Mouse (Mus musculus): ENCODE measurements around the gene Prelid3b. TPM values are rescaled to one million over a fixed set of nuclear protein-coding genes. Genes with fewer than 3 reads are reported as not detected.
A peak's percentile ranks its signal among the peaks of the same experiment; 100 is the strongest.

Gene Prelid3b
- polyA plus RNA-seq, 1 experiment, result 36.2 TPM

- Histone ChIP-seq H3K4me1 (ENCODE audit: control insufficient read depth, insufficient read depth, insufficient read length, low read length) (no peaks in the 10 kb centered on the region), H3K27ac (ENCODE audit: insufficient read depth, low read depth, low read length) (no peak overlapping the region), H3K4me3 (ENCODE audit: low read depth, low read length) (no peak overlapping the region), H3K36me3 (ENCODE audit: control insufficient read depth, insufficient read depth, low read length) (peaks cover 23% of the 10 kb centered on the region), H3K27me3 (ENCODE audit: control insufficient read depth, insufficient read depth, low read length) (no peaks in the 10 kb centered on the region)
- TF ChIP-seq CTCF (IDR thresholded peaks at IDR 0.05; ENCODE audit: extremely low read depth, insufficient read length, insufficient replicate concordance, low read depth, low read length), result no peak
- no peak for TF ChIP-seq POLR2A (IDR thresholded peaks at IDR 0.05; ENCODE audit: low read depth, low read length)
- WGBS, result 40% methylated on average over 2 of the region's 2 CpGs
These were observed 13.5 kb downstream of the Prelid3b start for GRCm38 (mm10) chr2:174459365-174459764.

GRCm38 (mm10) chr2:174453681-174454080, 19.2 kb downstream of the Prelid3b start:
- no peak overlapping the region for H3K27ac ChIP-seq (ENCODE audit: insufficient read depth, low read depth, low read length)
- TF ChIP-seq POLR2A (IDR thresholded peaks at IDR 0.05; ENCODE audit: low read depth, low read length) (no peak), CTCF (IDR thresholded peaks at IDR 0.05; ENCODE audit: extremely low read depth, insufficient read length, insufficient replicate concordance, low read depth, low read length) (peak; percentile 53; the same call in 1 of the 2 replicates)
- WGBS, result 61% methylated on average over 7 of the region's 7 CpGs
- H3K4me3 ChIP-seq (ENCODE audit: low read depth, low read length), result no peak overlapping the region
- H3K27me3 ChIP-seq (ENCODE audit: control insufficient read depth, insufficient read depth, low read length), result no peaks in the 10 kb centered on the region
- H3K36me3 ChIP-seq (ENCODE audit: control insufficient read depth, insufficient read depth, low read length), result no peaks in the 10 kb centered on the region
- no peaks in the 10 kb centered on the region for H3K4me1 ChIP-seq (ENCODE audit: control insufficient read depth, insufficient read depth, insufficient read length, low read length)

- 72% methylated on average over 4 of the region's 4 CpGs for WGBS
- no peaks in the 10 kb centered on the region for H3K4me1 ChIP-seq (ENCODE audit: control insufficient read depth, insufficient read depth, insufficient read length, low read length)
These were observed 22.5 kb downstream of the Prelid3b start, which contains the start of gene Tubb1 for GRCm38 (mm10) chr2:174450353-174450752. Gene Tubb1, plus strand, starts transcription at chr2:174450695.

GRCm38 (mm10) chr2:174448405-174448804, 24.5 kb downstream of the Prelid3b start:
- H3K36me3 ChIP-seq (ENCODE audit: control insufficient read depth, insufficient read depth, low read length), result no peaks in the 10 kb centered on the region
- H3K27ac ChIP-seq (ENCODE audit: insufficient read depth, low read depth, low read length), result no peak overlapping the region
- no peaks in the 10 kb centered on the region for H3K4me1 ChIP-seq (ENCODE audit: control insufficient read depth, insufficient read depth, insufficient read length, low read length)
- H3K27me3 ChIP-seq (ENCODE audit: control insufficient read depth, insufficient read depth, low read length), result no peaks in the 10 kb centered on the region
- H3K4me3 ChIP-seq (ENCODE audit: low read depth, low read length), result no peak overlapping the region
- WGBS, result 84% methylated on average over 4 of the region's 4 CpGs
- no peak for TF ChIP-seq CTCF (IDR thresholded peaks at IDR 0.05; ENCODE audit: extremely low read depth, insufficient read length, insufficient replicate concordance, low read depth, low read length)
- TF ChIP-seq POLR2A (IDR thresholded peaks at IDR 0.05; ENCODE audit: low read depth, low read length), result no peak

More at GRCm38 (mm10) chr2:174450353-174450752, 22.5 kb downstream of the Prelid3b start, which contains the start of gene Tubb1:
- Histone ChIP-seq H3K27me3 (ENCODE audit: control insufficient read depth, insufficient read depth, low read length) (no peaks in the 10 kb centered on the region), H3K27ac (ENCODE audit: insufficient read depth, low read depth, low read length) (no peak within 1 kb of the TSS), H3K36me3 (ENCODE audit: control insufficient read depth, insufficient read depth, low read length) (no peaks in the 10 kb centered on the region), H3K4me3 (ENCODE audit: low read depth, low read length) (no peak within 1 kb of the TSS)
- no peak for TF ChIP-seq POLR2A (IDR thresholded peaks at IDR 0.05; ENCODE audit: low read depth, low read length)
- TF ChIP-seq CTCF (IDR thresholded peaks at IDR 0.05; ENCODE audit: extremely low read depth, insufficient read length, insufficient replicate concordance, low read depth, low read length), result no peak

DNA sequence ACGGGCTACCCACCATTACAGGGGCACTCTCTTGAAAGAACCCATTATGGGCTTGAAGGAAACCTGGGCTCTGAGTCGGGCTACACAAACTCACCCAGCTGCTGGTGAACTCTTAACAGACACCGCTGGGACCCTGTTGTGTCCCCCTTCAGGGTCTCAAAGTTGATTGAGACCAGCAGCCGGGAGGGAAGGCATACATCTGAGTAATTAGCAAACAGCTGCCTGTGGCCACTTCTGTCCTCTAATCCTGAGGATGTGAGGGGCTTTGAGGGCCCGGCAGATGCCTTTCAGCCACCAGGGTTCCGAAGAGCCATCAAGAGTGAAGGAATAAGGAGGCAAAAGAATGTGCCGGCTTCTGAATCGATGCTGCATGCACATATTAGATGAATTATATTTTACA, 26.0 kb downstream of the Prelid3b start:
- WGBS, result 74% methylated on average over 8 of the region's 8 CpGs

DNA sequence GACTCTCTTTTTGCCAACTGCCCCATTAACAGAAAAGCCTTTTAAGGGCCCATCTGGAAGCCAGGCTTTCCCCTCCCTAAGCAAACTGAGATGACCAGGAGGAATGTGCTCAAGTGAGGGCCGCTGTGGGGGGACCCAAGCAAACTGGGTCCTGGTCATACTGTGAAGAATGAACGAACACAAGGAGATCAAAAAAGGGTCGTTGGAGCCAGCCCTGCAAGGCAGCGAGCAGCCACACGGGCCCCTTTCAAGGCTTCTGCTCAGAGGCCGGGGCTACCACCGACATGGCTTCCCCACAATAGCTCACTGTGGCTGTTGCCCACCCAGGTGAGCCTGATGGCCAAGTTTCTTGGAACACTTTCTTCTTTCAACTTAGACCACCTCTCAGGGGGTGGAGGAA, 26.4 kb downstream of the Prelid3b start:
- H3K27me3 ChIP-seq (ENCODE audit: control insufficient read depth, insufficient read depth, low read length), result no peaks in the 10 kb centered on the region
- 67% methylated on average over 7 of the region's 7 CpGs for WGBS
- H3K36me3 ChIP-seq (ENCODE audit: control insufficient read depth, insufficient read depth, low read length), result no peaks in the 10 kb centered on the region
- H3K27ac ChIP-seq (ENCODE audit: insufficient read depth, low read depth, low read length), result no peak overlapping the region
- peaks cover 3% of the 10 kb centered on the region for H3K4me1 ChIP-seq (ENCODE audit: control insufficient read depth, insufficient read depth, insufficient read length, low read length)
- TF ChIP-seq CTCF (IDR thresholded peaks at IDR 0.05; ENCODE audit: extremely low read depth, insufficient read length, insufficient replicate concordance, low read depth, low read length) (no peak), POLR2A (IDR thresholded peaks at IDR 0.05; ENCODE audit: low read depth, low read length) (no peak)
- H3K4me3 ChIP-seq (ENCODE audit: low read depth, low read length), result no peak overlapping the region

More for the DNA sequence above, 26.0 kb downstream of the Prelid3b start:
- Histone ChIP-seq H3K36me3 (ENCODE audit: control insufficient read depth, insufficient read depth, low read length) (no peaks in the 10 kb centered on the region), H3K27me3 (ENCODE audit: control insufficient read depth, insufficient read depth, low read length) (no peaks in the 10 kb centered on the region), H3K4me3 (ENCODE audit: low read depth, low read length) (no peak overlapping the region), H3K4me1 (ENCODE audit: control insufficient read depth, insufficient read depth, insufficient read length, low read length) (peaks cover 3% of the 10 kb centered on the region), H3K27ac (ENCODE audit: insufficient read depth, low read depth, low read length) (no peak overlapping the region)
- TF ChIP-seq POLR2A (IDR thresholded peaks at IDR 0.05; ENCODE audit: low read depth, low read length) (no peak), CTCF (IDR thresholded peaks at IDR 0.05; ENCODE audit: extremely low read depth, insufficient read length, insufficient replicate concordance, low read depth, low read length) (no peak)

- Histone ChIP-seq H3K27ac (ENCODE audit: insufficient read depth, low read depth, low read length) (no peak overlapping the region), H3K4me1 (ENCODE audit: control insufficient read depth, insufficient read depth, insufficient read length, low read length) (peaks cover 5% of the 10 kb centered on the region), H3K36me3 (ENCODE audit: control insufficient read depth, insufficient read depth, low read length) (no peaks in the 10 kb centered on the region), H3K4me3 (ENCODE audit: low read depth, low read length) (no peak overlapping the region), H3K27me3 (ENCODE audit: control insufficient read depth, insufficient read depth, low read length) (no peaks in the 10 kb centered on the region)
- TF ChIP-seq POLR2A (IDR thresholded peaks at IDR 0.05; ENCODE audit: low read depth, low read length), result no peak
- TF ChIP-seq CTCF (IDR thresholded peaks at IDR 0.05; ENCODE audit: extremely low read depth, insufficient read length, insufficient replicate concordance, low read depth, low read length), result no peak
- WGBS, result 82% methylated on average over 6 of the region's 6 CpGs
These were observed 27.9 kb downstream of the Prelid3b start for GRCm38 (mm10) chr2:174445018-174445417.
